Mouse (Mus musculus): ENCODE measurements around the gene Dph3. TPM values are rescaled to one million over a fixed set of nuclear protein-coding genes. Genes with fewer than 3 reads are reported as not detected.

Gene Dph3
- polyA plus RNA-seq, 1 experiment = 30.5 TPM

DNA sequence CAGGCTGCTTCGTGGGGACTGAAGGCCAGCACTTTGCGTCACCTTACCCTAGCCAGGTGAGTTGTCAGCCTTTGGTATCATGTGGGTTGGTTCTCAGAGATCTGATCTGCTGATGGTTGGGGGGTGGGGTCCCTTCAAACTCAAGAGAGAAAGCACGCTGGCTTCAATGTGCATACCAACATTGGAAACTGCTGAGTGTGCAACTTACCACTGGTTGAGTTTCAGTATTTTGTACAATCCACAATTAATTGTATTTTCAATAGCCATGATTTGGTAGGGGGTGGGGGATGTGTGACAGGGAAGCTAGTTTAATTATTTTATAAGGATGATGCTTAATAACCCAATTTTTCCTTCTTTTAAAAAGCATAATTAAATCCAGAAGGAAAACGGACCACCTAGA, 6.2 kb upstream of the Dph3 start:
- TF ChIP-seq GATA1 (IDR thresholded peaks at IDR 0.05; ENCODE audit: low read length) = no peak

DNA sequence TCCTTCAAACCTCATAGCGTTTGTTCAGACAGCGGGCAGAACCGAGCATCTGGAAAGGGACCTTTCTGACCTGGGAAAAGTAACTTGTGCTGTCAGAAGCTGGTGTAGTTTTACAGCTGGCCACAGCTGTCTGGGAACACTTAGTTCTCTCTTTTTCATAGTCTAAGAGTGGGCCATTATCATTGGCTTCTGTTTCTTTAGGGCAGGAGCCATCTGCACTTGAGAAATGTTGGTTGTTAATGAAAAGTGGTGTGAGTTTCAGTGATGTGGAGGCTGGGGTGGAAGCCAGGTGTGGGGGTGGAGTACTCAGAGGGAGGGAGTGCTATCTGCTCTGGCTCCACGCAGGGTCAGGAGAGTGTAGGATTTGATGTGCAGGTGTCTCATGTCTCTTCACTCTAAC, 5.6 kb upstream of the Dph3 start:
- TF ChIP-seq GATA1 (IDR thresholded peaks at IDR 0.05; ENCODE audit: low read length) = no peak

DNA sequence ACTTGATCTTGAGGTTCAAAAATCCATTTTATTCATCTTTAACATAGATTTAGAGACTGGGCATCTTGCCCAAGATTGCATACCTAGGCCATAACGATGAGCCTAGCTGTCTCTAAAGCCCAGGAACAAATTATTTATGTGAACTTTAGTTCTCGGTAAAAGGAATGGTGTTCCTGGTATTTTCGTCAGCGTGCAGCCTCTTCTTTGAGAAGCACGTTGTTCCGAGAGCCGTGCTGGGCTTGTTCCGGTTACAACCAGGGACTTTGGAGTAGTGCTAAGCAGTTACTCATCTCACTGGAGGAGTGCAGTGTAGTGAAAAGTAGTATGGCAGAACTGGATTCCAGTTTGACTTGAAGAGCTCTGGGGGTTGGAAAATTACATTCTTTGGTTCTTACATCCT, 697 bp upstream of the Dph3 start:
- no peak for TF ChIP-seq GATA1 (IDR thresholded peaks at IDR 0.05; ENCODE audit: low read length)

DNA sequence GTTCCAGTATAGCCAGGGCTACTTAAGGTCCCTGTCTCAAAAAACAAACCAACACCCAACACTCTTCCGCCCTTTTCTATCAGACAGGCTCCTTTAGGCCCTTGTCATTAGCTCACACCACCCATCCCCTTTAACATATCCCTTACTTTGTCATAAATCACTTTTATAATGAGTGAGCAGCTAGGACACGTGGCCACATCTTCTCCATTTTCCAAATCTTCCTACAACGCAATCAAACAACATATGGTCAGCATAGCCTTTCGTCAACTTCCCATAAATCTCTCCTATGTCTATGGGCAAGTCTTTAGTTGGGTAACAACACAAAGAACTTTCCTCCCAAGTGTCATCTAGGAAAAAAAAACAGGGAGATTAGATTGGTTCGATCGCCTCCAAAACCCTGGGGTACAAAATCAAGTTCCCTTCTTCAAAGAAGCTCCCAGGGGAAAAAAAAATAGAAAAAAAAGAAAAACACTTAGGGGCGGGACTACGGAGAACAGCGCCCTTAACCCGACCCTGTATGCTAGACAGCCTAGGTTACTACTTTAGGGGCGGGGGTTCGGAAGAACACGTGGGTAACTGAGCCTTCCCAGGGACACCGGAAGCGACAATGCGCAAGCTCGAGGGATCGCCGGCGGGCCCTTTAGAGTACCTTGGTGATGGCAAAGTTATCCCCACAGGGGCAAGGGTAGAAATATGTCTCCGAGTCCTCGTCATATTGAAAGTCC, 606 bp downstream of the Dph3 start, which contains the start of gene Oxnad1:
Gene Oxnad1, plus strand, starts transcription at position 614 of the 725 bp plus-strand sequence.
- no peak for TF ChIP-seq GATA1 (IDR thresholded peaks at IDR 0.05; ENCODE audit: low read length)

DNA sequence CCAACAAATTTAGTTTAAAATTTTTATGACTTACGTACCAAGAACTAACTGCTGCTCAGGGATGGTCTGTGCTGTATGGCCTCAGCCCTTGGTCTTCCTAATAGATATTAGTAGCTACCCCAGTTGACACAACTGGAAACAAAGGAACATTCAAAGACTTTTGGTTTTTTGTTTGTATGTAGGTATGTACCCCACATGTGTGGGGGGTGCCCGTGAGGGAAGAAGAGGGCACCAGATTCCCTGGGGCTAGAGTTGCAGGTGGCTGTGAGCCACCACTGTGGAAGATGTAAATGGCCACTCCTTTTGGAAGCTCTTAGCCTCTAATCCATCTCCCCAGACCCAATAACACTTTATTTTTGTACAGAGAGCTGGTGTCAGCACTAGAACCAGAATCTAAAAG, 2.1 kb downstream of the Dph3 start:
- no peak for TF ChIP-seq GATA1 (IDR thresholded peaks at IDR 0.05; ENCODE audit: low read length)

- no peak for TF ChIP-seq GATA1 (IDR thresholded peaks at IDR 0.05; ENCODE audit: low read length)
Observed at GRCm38 (mm10) chr14:32082891-32083290, 2.6 kb downstream of the Dph3 start.

GRCm38 (mm10) chr14:32081026-32081425, 4.5 kb downstream of the Dph3 start:
- TF ChIP-seq GATA1 (IDR thresholded peaks at IDR 0.05; ENCODE audit: low read length) = no peak

DNA sequence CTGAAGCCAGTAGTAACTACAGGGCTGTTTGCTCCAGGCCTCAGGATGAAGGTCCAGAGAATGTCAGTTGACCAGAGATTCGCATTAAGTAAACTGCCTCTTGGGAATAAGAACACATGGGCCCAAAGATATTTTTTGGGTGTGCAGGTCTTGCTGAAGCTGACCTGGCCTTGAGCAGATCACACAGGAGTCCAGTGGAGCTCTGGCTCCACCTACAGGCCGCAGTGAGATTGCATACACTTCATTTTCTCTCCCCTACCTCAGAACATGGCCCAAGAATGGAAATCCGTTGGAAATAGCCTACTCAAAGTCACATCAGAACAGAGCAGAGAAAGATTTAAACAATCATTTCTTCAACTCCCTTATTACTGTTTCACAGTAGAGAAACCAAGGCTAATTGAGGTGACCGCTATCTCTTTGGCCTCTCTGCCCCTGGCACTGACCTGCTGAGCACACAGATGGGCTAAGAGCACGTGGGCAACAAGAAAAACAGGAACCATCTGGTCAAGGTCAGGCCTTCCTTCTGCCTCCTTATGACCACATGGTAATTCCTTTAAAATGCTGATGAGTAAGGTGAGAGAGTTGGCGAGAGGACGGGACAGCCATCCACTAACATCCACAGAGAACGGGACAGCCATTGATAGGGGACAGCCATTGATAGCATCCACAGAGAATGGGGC, 8.5 kb downstream of the Dph3 start:
- no peak for TF ChIP-seq GATA1 (IDR thresholded peaks at IDR 0.05; ENCODE audit: low read length)

GRCm38 (mm10) chr14:32073901-32074300, 11.6 kb downstream of the Dph3 start:
- no peak for TF ChIP-seq GATA1 (IDR thresholded peaks at IDR 0.05; ENCODE audit: low read length)

DNA sequence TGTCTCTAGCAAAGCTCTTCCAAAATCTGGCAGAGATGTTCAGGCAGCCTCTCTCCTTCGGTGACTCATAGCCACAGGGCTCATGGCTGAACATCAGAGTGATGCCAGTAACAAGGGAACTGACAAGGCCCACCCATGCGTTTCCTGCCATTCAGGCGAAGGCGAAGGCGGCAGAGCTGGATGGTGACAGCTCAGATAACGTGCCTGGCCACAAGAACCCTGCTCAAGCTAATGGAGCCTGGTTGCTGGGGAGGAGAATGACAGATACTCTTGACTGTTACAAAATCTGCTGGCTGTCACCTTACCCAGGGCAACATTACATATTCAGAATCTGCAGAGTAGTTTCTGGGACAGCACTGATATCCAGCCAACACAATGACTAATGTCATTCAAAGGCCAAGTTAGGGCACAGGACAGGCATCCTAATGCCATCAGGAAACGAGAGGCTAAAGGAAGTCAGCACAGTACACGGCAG, 12.3 kb downstream of the Dph3 start:
- no peak for TF ChIP-seq GATA1 (IDR thresholded peaks at IDR 0.05; ENCODE audit: low read length)

- TF ChIP-seq GATA1 (IDR thresholded peaks at IDR 0.05; ENCODE audit: low read length) = no peak
Observed at GRCm38 (mm10) chr14:32072807-32073206, 12.7 kb downstream of the Dph3 start.

- TF ChIP-seq GATA1 (IDR thresholded peaks at IDR 0.05; ENCODE audit: low read length) = no peak
Observed at GRCm38 (mm10) chr14:32061398-32061797, 24.1 kb downstream of the Dph3 start.

GRCm38 (mm10) chr14:32057664-32058063, 27.9 kb downstream of the Dph3 start:
- TF ChIP-seq GATA1 (IDR thresholded peaks at IDR 0.05; ENCODE audit: low read length) = no peak

DNA sequence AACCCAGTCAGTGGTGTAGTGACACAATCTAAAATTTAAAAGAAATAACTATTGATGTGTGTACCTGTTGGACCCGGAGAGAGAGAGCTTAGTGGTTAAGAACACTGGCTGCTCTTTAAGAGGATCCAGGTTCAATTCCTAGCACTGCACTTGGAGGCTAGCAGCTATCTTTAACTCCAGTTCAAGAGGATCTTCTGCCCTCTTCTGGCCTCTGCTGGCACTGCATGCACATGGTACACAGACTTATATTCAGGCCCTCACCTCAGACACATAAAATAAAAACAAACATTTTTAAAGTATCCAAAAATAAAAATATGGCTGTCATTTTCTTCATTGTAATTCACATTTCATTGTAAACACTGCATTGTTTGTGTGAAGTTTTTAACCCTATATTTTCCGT, 28.9 kb downstream of the Dph3 start:
- no peak for TF ChIP-seq GATA1 (IDR thresholded peaks at IDR 0.05; ENCODE audit: low read length)

- TF ChIP-seq GATA1 (IDR thresholded peaks at IDR 0.05; ENCODE audit: low read length) = no peak
Observed at GRCm38 (mm10) chr14:32055781-32056180, 29.7 kb downstream of the Dph3 start.

GRCm38 (mm10) chr14:32054788-32055187, 30.7 kb downstream of the Dph3 start:
- no peak for TF ChIP-seq GATA1 (IDR thresholded peaks at IDR 0.05; ENCODE audit: low read length)

GRCm38 (mm10) chr14:32053895-32054294, 31.6 kb downstream of the Dph3 start:
- TF ChIP-seq GATA1 (IDR thresholded peaks at IDR 0.05; ENCODE audit: low read length) = no peak

All from G1E-ER4 (cell line).